Mouse (Mus musculus): Measurements from ENCODE around the gene Mphosph9. TPM values are rescaled to one million over a fixed set of nuclear protein-coding genes. Genes with fewer than 3 reads are reported as not detected.

The Mphosph9 gene
- polyA plus RNA-seq, 1 experiment from 2014 or later = 6.6 TPM

DNA sequence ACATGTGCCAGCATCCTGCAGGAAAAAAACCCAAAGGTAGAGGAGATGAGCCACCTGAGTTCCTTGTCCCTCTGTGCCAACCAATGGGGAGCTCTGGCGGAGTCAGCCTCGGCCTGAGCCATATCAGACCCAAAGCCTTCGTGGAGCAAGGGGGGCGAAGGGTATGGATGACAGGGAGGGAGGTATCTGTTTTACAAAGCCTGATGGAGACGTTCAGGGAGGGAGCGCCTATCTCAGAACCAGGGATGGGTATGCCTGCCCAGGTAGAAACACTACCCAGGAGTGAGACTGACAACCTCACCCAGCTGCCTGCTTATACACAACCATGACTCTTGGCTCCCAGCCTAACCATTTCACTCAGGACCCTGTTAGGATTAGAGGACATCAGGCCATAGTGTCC, 111.4 kb downstream of the Mphosph9 start:
- Histone ChIP-seq H3K9ac (ENCODE audit: low read depth, low read length) (no peak overlapping the region), H3K27ac (ENCODE audit: low read length) (no peak overlapping the region), H3K4me2 (ENCODE audit: low read depth, low read length) (no peak overlapping the region), H3K4me1 (ENCODE audit: control insufficient read depth, insufficient read depth, low read length) (peaks cover 6% of the 10 kb centered on the region), H3K4me3 (ENCODE audit: low read length) (no peak overlapping the region), H3K36me3 (ENCODE audit: control insufficient read depth, insufficient read depth, low read length) (no peaks in the 10 kb centered on the region), H3K9me3 (ENCODE audit: control insufficient read depth, low read length) (no peaks in the 10 kb centered on the region), H3K27me3 (replicated peaks; ENCODE audit: control insufficient read depth, insufficient read depth, low read length) (no peaks in the 10 kb centered on the region)
- 87% methylated on average over 6 of the region's 6 CpGs for WGBS
- no peak for ATAC-seq

GRCm38 (mm10) chr5:124215647-124216046, 112.1 kb downstream of the Mphosph9 start:
- H3K4me2 ChIP-seq (ENCODE audit: low read depth, low read length) = no peak overlapping the region
- peak overlapping the region; percentile 43 for H3K27ac ChIP-seq (ENCODE audit: low read length)
- no peak overlapping the region for H3K9ac ChIP-seq (ENCODE audit: low read depth, low read length)
- ATAC-seq = no peak
- H3K27me3 ChIP-seq (replicated peaks; ENCODE audit: control insufficient read depth, insufficient read depth, low read length) = no peaks in the 10 kb centered on the region
- H3K4me1 ChIP-seq (ENCODE audit: control insufficient read depth, insufficient read depth, low read length) = peaks cover 6% of the 10 kb centered on the region
- H3K36me3 ChIP-seq (ENCODE audit: control insufficient read depth, insufficient read depth, low read length) = no peaks in the 10 kb centered on the region
- H3K4me3 ChIP-seq (ENCODE audit: low read length) = no peak overlapping the region
- H3K9me3 ChIP-seq (ENCODE audit: control insufficient read depth, low read length) = no peaks in the 10 kb centered on the region
- WGBS = 74% methylated on average over 10 of the region's 10 CpGs

GRCm38 (mm10) chr5:124214516-124215145, 113.1 kb downstream of the Mphosph9 start:
- Histone ChIP-seq H3K27me3 (replicated peaks; ENCODE audit: control insufficient read depth, insufficient read depth, low read length) (no peaks in the 10 kb centered on the region), H3K27ac (ENCODE audit: low read length) (peak overlapping the region; percentile 20; the same call in 1 of the 2 replicates), H3K4me1 (ENCODE audit: control insufficient read depth, insufficient read depth, low read length) (peaks cover 6% of the 10 kb centered on the region; the same call in 1 of the 2 replicates), H3K9me3 (ENCODE audit: control insufficient read depth, low read length) (no peaks in the 10 kb centered on the region), H3K4me2 (ENCODE audit: low read depth, low read length) (no peak overlapping the region), H3K36me3 (ENCODE audit: control insufficient read depth, insufficient read depth, low read length) (no peaks in the 10 kb centered on the region), H3K4me3 (ENCODE audit: low read length) (no peak overlapping the region), H3K9ac (ENCODE audit: low read depth, low read length) (no peak overlapping the region)
- no peak for ATAC-seq
- 79% methylated on average over 14 of the region's 14 CpGs for WGBS

GRCm38 (mm10) chr5:124213588-124214469, 113.9 kb downstream of the Mphosph9 start:
- ATAC-seq = peak; percentile 67
- WGBS = 75% methylated on average over 13 of the region's 13 CpGs
- Histone ChIP-seq H3K4me2 (ENCODE audit: low read depth, low read length) (no peak overlapping the region), H3K36me3 (ENCODE audit: control insufficient read depth, insufficient read depth, low read length) (no peaks in the 10 kb centered on the region), H3K27me3 (replicated peaks; ENCODE audit: control insufficient read depth, insufficient read depth, low read length) (no peaks in the 10 kb centered on the region), H3K9me3 (ENCODE audit: control insufficient read depth, low read length) (no peaks in the 10 kb centered on the region), H3K9ac (ENCODE audit: low read depth, low read length) (no peak overlapping the region), H3K4me1 (ENCODE audit: control insufficient read depth, insufficient read depth, low read length) (no peaks in the 10 kb centered on the region), H3K27ac (ENCODE audit: low read length) (peak overlapping the region; percentile 57), H3K4me3 (ENCODE audit: low read length) (no peak overlapping the region)

DNA sequence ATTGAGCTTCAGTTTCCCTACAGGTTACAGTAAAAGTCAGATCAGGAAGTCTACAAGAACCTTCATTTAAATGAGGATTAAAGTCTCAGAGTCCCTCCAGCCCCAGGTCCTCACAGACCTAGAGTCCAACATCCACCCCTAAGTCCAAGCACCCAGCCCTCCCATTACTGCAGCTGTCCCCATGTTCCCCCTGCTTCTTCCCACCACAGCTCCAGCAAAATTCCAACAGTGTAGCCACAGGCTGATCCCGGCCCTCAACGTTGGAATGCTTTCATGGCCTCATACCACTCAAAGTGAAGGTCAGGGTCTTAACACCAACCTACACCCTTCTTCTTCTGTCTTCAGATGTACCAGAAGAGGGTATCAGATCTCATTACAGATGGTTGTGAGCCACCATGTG, 116.1 kb downstream of the Mphosph9 start:
- H3K27ac ChIP-seq (ENCODE audit: low read length) = no peak overlapping the region
- no peak for ATAC-seq
- H3K4me3 ChIP-seq (ENCODE audit: low read length) = no peak overlapping the region

DNA sequence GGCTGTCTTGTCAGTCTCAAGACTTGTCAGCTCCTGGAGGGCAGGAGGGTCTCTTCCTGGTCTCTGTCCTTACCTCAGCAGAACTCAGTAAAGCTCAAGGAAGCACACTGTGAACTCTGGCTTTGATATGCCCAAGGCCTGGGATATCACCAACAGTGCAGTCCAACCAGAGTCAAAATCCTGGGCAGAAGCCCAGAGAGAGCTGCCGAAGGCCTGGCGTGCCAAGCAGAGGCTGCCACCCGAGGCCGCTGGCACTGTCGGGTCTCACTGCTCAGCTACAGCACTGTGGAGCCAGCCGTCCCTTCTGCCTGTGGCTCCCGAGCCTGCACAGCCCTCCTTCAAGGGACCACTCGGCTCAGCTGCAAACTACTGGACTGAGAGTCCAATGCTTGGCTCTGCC, 116.5 kb downstream of the Mphosph9 start:
- peaks cover 20% of the 10 kb centered on the region for H3K4me1 ChIP-seq (ENCODE audit: control insufficient read depth, insufficient read depth, low read length)
- H3K4me2 ChIP-seq (ENCODE audit: low read depth, low read length) = no peak overlapping the region
- 83% methylated on average over 8 of the region's 8 CpGs for WGBS
- H3K36me3 ChIP-seq (ENCODE audit: control insufficient read depth, insufficient read depth, low read length) = no peaks in the 10 kb centered on the region
- no peak overlapping the region for H3K27ac ChIP-seq (ENCODE audit: low read length)
- H3K4me3 ChIP-seq (ENCODE audit: low read length) = no peak overlapping the region
- no peaks in the 10 kb centered on the region for H3K9me3 ChIP-seq (ENCODE audit: control insufficient read depth, low read length)
- H3K9ac ChIP-seq (ENCODE audit: low read depth, low read length) = no peak overlapping the region
- no peak for ATAC-seq
- no peaks in the 10 kb centered on the region for H3K27me3 ChIP-seq (replicated peaks; ENCODE audit: control insufficient read depth, insufficient read depth, low read length)

More for the DNA sequence above, 116.1 kb downstream of the Mphosph9 start:
- no peaks in the 10 kb centered on the region for H3K27me3 ChIP-seq (replicated peaks; ENCODE audit: control insufficient read depth, insufficient read depth, low read length)
- peaks cover 15% of the 10 kb centered on the region for H3K4me1 ChIP-seq (ENCODE audit: control insufficient read depth, insufficient read depth, low read length)
- WGBS = 83% methylated on average over 2 of the region's 2 CpGs
- H3K9ac ChIP-seq (ENCODE audit: low read depth, low read length) = no peak overlapping the region
- H3K4me2 ChIP-seq (ENCODE audit: low read depth, low read length) = no peak overlapping the region
- H3K9me3 ChIP-seq (ENCODE audit: control insufficient read depth, low read length) = no peaks in the 10 kb centered on the region
- no peaks in the 10 kb centered on the region for H3K36me3 ChIP-seq (ENCODE audit: control insufficient read depth, insufficient read depth, low read length)

GRCm38 (mm10) chr5:124210281-124211016, 117.3 kb downstream of the Mphosph9 start:
- 80% methylated on average over 18 of the region's 18 CpGs for WGBS
- Histone ChIP-seq H3K27ac (ENCODE audit: low read length) (no peak overlapping the region), H3K9ac (ENCODE audit: low read depth, low read length) (no peak overlapping the region), H3K4me3 (ENCODE audit: low read length) (no peak overlapping the region), H3K27me3 (replicated peaks; ENCODE audit: control insufficient read depth, insufficient read depth, low read length) (no peaks in the 10 kb centered on the region), H3K9me3 (ENCODE audit: control insufficient read depth, low read length) (no peaks in the 10 kb centered on the region), H3K36me3 (ENCODE audit: control insufficient read depth, insufficient read depth, low read length) (no peaks in the 10 kb centered on the region), H3K4me2 (ENCODE audit: low read depth, low read length) (no peak overlapping the region), H3K4me1 (ENCODE audit: control insufficient read depth, insufficient read depth, low read length) (peaks cover 22% of the 10 kb centered on the region)
- no peak for ATAC-seq

DNA sequence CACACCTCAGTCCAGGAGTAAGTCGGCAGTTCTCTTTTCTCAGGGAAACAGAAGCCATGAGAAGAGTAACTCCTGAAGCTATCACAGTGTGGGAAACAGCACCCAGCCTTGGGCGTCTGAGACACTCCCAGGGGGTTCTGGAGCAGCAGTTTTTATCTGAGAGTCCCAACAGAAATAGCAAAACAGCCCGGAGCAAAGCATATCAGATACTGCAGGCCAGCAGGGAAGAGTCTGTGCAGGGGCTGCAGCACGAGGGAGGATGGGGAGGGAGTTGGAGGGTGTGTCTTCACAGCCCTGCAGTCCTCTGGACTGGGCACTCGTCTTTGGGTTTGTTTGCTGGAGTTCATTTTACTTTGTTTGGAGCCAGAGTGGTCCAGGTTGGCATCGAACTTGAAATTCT, 117.9 kb downstream of the Mphosph9 start:
- H3K27me3 ChIP-seq (replicated peaks; ENCODE audit: control insufficient read depth, insufficient read depth, low read length) = no peaks in the 10 kb centered on the region
- no peak for ATAC-seq
- H3K4me1 ChIP-seq (ENCODE audit: control insufficient read depth, insufficient read depth, low read length) = peaks cover 22% of the 10 kb centered on the region
- H3K9ac ChIP-seq (ENCODE audit: low read depth, low read length) = no peak overlapping the region
- 62% methylated on average over 6 of the region's 6 CpGs for WGBS
- H3K4me2 ChIP-seq (ENCODE audit: low read depth, low read length) = no peak overlapping the region
- no peaks in the 10 kb centered on the region for H3K36me3 ChIP-seq (ENCODE audit: control insufficient read depth, insufficient read depth, low read length)
- no peak overlapping the region for H3K4me3 ChIP-seq (ENCODE audit: low read length)
- no peak overlapping the region for H3K27ac ChIP-seq (ENCODE audit: low read length)
- no peaks in the 10 kb centered on the region for H3K9me3 ChIP-seq (ENCODE audit: control insufficient read depth, low read length)

DNA sequence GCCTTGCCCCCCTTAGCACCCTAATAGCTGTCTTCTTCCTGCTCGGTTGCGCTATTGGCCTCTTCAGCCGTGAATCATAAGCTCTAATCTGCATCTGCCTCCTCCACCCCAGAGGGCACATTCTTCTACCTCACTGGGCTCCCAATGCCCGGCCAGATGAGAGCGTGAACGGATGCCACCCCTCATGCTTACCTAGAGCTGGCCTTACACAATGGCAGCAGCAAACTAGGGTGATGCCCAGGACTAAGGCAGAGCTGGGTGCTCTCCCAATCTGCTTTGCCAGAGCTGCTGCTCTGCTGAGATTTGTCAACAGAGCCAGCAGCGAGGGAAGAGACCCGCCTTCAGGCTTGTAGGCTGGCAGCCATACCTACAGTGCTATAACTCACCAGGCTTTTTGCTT, 119.7 kb downstream of the Mphosph9 start:
- Histone ChIP-seq H3K4me2 (ENCODE audit: low read depth, low read length) (no peak overlapping the region), H3K4me1 (ENCODE audit: control insufficient read depth, insufficient read depth, low read length) (peaks cover 28% of the 10 kb centered on the region), H3K27me3 (replicated peaks; ENCODE audit: control insufficient read depth, insufficient read depth, low read length) (no peaks in the 10 kb centered on the region), H3K4me3 (ENCODE audit: low read length) (no peak overlapping the region), H3K9ac (ENCODE audit: low read depth, low read length) (peak overlapping the region; percentile 29; the same call in 1 of the 2 replicates), H3K27ac (ENCODE audit: low read length) (no peak overlapping the region; the same call in 1 of the 2 replicates), H3K9me3 (ENCODE audit: control insufficient read depth, low read length) (no peaks in the 10 kb centered on the region), H3K36me3 (ENCODE audit: control insufficient read depth, insufficient read depth, low read length) (no peaks in the 10 kb centered on the region)
- WGBS = 64% methylated on average over 8 of the region's 8 CpGs
- ATAC-seq = no peak; the same call in 1 of the 2 replicates

Data from intestine, embryonic 16.5 days (tissue).